9 mouse cellular contexts compared by ENCODE assay signal in genomic region chr17:67667981-67668380, GRCm38 (mm10). TPM values are rescaled to one million over a fixed set of nuclear protein-coding genes. Genes with fewer than 3 reads are reported as not detected.
A peak's percentile ranks its signal among the peaks of the same experiment; 100 is the strongest.
DNase-seq lines count a peak whose midpoint lies in the region; ATAC-seq and TF ChIP-seq lines count a peak whose summit lies in the region.
"Had no signal": no experiment of that assay in that cellular context is flagged by ENCODE, and none has a peak within 500 bp of the region (broad histone marks: within the 10 kb centered on the region; RNA-seq: fewer than 3 reads in every experiment).

No protein-coding gene starts in this region.

- no peak overlapping the region for H3K9ac ChIP-seq in lung, embryonic 14.5 days
- H3K9ac ChIP-seq: heart, embryonic 15.5 days had no signal

- 5% methylated on average over 3 of the region's 3 CpGs for WGBS in lung, embryonic 14.5 days

- no peaks in the 10 kb centered on the region for H3K79me3 ChIP-seq in C2C12 (ENCODE audit: low read depth)

- TF ChIP-seq CTCF in C2C12 (IDR thresholded peaks at IDR 0.05; ENCODE audit: control insufficient read depth, insufficient read depth, insufficient read length), result peak; percentile 69
- TF ChIP-seq CTCF in lung, embryonic 14.5 days (IDR thresholded peaks at IDR 0.05; ENCODE audit: low read depth), result peak; percentile 93

- no peak overlapping the region for H3K4me2 ChIP-seq in lung, embryonic 14.5 days
- H3K4me2 ChIP-seq: heart, embryonic 15.5 days had no signal

- H3K4me1 ChIP-seq in lung, embryonic 14.5 days (ENCODE audit: insufficient read depth), result no peaks in the 10 kb centered on the region
- H3K4me1 ChIP-seq: heart, embryonic 15.5 days had no signal

- no peaks in the 10 kb centered on the region for H3K36me3 ChIP-seq in C2C12 (ENCODE audit: control insufficient read depth, insufficient read depth)
- no peaks in the 10 kb centered on the region for H3K36me3 ChIP-seq in lung, embryonic 14.5 days (ENCODE audit: insufficient read depth)
- H3K36me3 ChIP-seq: heart, embryonic 15.5 days had no signal

- ATAC-seq in lung, embryonic 14.5 days (ENCODE audit: insufficient read depth), result peak; percentile 71; the same call in 1 of the 2 replicates

- no peaks in the 10 kb centered on the region for H3K9me3 ChIP-seq in lung, embryonic 14.5 days (ENCODE audit: low read depth, low read length)
- H3K9me3 ChIP-seq: heart, embryonic 15.5 days had no signal

- no peak overlapping the region for H3K4me3 ChIP-seq in C2C12 (ENCODE audit: insufficient read depth, poor library complexity, severe bottlenecking)
- H3K4me3 ChIP-seq in lung, embryonic 14.5 days (ENCODE audit: low read depth, low read length), result no peak overlapping the region
- H3K4me3 ChIP-seq: heart, embryonic 15.5 days had no signal

- H3ac ChIP-seq in C2C12 (ENCODE audit: control insufficient read depth, insufficient read length, low read depth), result no peak overlapping the region

- peak; percentile 80 for DNase-seq in NIH3T3 (ENCODE audit: low read depth)
- peak; percentile 90 for DNase-seq in embryo, embryonic 10 days (ENCODE audit: low spot score)
- DNase-seq in gonadal fat pad, adult 2 months (ENCODE audit: low read depth), result peak; percentile 4
- peak; percentile 84 to 85 for DNase-seq in kidney, postnatal 4 days
- peak; percentile 92 for DNase-seq in lung, embryonic 14.5 days
- peak; percentile 49 for DNase-seq in retina, postnatal 7 days (ENCODE audit: low read depth, low spot score)
- no peak for DNase-seq in T-cell, adult 2 months (ENCODE audit: low spot score)

- H3K27me3 ChIP-seq in C2C12 (ENCODE audit: control insufficient read depth, insufficient read depth, insufficient read length), result no peaks in the 10 kb centered on the region
- no peaks in the 10 kb centered on the region for H3K27me3 ChIP-seq in lung, embryonic 14.5 days (ENCODE audit: insufficient read depth, low read length)
- H3K27me3 ChIP-seq: heart, embryonic 15.5 days had no signal

- no peaks in the 10 kb centered on the region for H3K79me2 ChIP-seq in C2C12 (ENCODE audit: control insufficient read depth, insufficient read depth)

- H3K27ac ChIP-seq in lung, embryonic 14.5 days (ENCODE audit: low read depth), result no peak overlapping the region
- H3K27ac ChIP-seq: heart, embryonic 15.5 days had no signal

TF ChIP-seq in C2C12, 6 proteins besides CTCF, POLR2A, EP300 and RAD21:
- no peak for TF ChIP-seq FOSL1 (IDR thresholded peaks at IDR 0.05; ENCODE audit: insufficient read depth, low read length, poor library complexity, severe bottlenecking)
- TF ChIP-seq MAX (IDR thresholded peaks at IDR 0.05), result no peak
- no peak for TF ChIP-seq MYOD1 (IDR thresholded peaks at IDR 0.05; ENCODE audit: control insufficient read depth, insufficient read length, low read depth)
- TF ChIP-seq USF1 (IDR thresholded peaks at IDR 0.05; ENCODE audit: low read depth), result no peak
- TF ChIP-seq CEBPB (IDR thresholded peaks at IDR 0.05; ENCODE audit: low read depth), result no peak

RNA-seq across cellular contexts. Expression of gene Lama1, which starts 29.1 kb away (rescaled TPM):
- not detected for polyA plus RNA-seq in C2C12 (2012; fragmentation: generic; extraction: Trizol)
- polyA plus RNA-seq in gonadal fat pad, adult 2 months (2012; rRNA removed), result 17.7 and 18.9 TPM in 2 replicates
- 6.5 and 10.1 TPM in 2 replicates for polyA plus RNA-seq in lung, embryonic 14.5 days (2014; fragmentation: Nextera tagmentation; extraction: Ambion mirVana)

RNA-seq across cellular contexts. Expression of gene Lrrc30, which starts 35.5 kb away (rescaled TPM):
- 0.25 TPM for polyA plus RNA-seq in C2C12 (2012; fragmentation: generic; extraction: Trizol)
- polyA plus RNA-seq in gonadal fat pad, adult 2 months (2012; rRNA removed), result not detected in 2 replicates
- not detected in 2 replicates for polyA plus RNA-seq in lung, embryonic 14.5 days (2014; fragmentation: Nextera tagmentation; extraction: Ambion mirVana)
- polyA plus RNA-seq: heart, embryonic 15.5 days had no signal
